10 mouse cellular contexts compared by ENCODE assay signal in genomic region chr16:73647201-73647782, GRCm38 (mm10).
DNase-seq lines count a peak whose midpoint lies in the region; ATAC-seq and TF ChIP-seq lines count a peak whose summit lies in the region.
"Had no signal": no experiment of that assay in that cellular context is flagged by ENCODE, and none has a peak within 500 bp of the region (broad histone marks: within the 10 kb centered on the region; RNA-seq: fewer than 3 reads in every experiment).

No protein-coding gene starts in this region.

- intact Hi-C loops in left cerebral cortex, postnatal 36 days (cut with DNase I): no loop called here

- no peak for TF ChIP-seq POLR2A in embryonic fibroblast, embryonic 13.5 days (IDR thresholded peaks at IDR 0.05; ENCODE audit: low read depth, low read length)

- TF ChIP-seq CTCF in embryonic fibroblast, embryonic 13.5 days (IDR thresholded peaks at IDR 0.05; ENCODE audit: borderline replicate concordance, insufficient read depth, low read length): no peak

- no peak overlapping the region for H3K4me3 ChIP-seq in embryonic fibroblast, embryonic 13.5 days (ENCODE audit: insufficient read depth, low read length)
- H3K4me3 ChIP-seq in heart, embryonic 10.5 days: peak overlapping the region; percentile 27; the same call in 1 of the 2 replicates
- no peak overlapping the region for H3K4me3 ChIP-seq in midbrain, embryonic 14.5 days (replicated peaks; ENCODE audit: low read depth, low read length)
- H3K4me3 ChIP-seq in stomach, embryonic 16.5 days (replicated peaks; ENCODE audit: low read length): peak overlapping the region; percentile 19
- H3K4me3 ChIP-seq: megakaryocyte, embryonic 14.5 days had no signal

- H3K36me3 ChIP-seq in heart, embryonic 10.5 days: no peaks in the 10 kb centered on the region
- no peaks in the 10 kb centered on the region for H3K36me3 ChIP-seq in midbrain, embryonic 14.5 days (ENCODE audit: control insufficient read depth, insufficient read depth, low read length)
- no peaks in the 10 kb centered on the region for H3K36me3 ChIP-seq in stomach, embryonic 16.5 days (ENCODE audit: control insufficient read depth, insufficient read depth, low read length)
- H3K36me3 ChIP-seq: G1E had no signal

- H3K9me3 ChIP-seq in heart, embryonic 10.5 days: no peaks in the 10 kb centered on the region
- no peaks in the 10 kb centered on the region for H3K9me3 ChIP-seq in midbrain, embryonic 14.5 days (ENCODE audit: control insufficient read depth, low read length)
- H3K9me3 ChIP-seq in stomach, embryonic 16.5 days (replicated peaks; ENCODE audit: control insufficient read depth, low read length): no peaks in the 10 kb centered on the region
- H3K9me3 ChIP-seq: G1E had no signal

- no peaks in the 10 kb centered on the region for H3K4me1 ChIP-seq in embryonic fibroblast, embryonic 13.5 days (ENCODE audit: control insufficient read depth, insufficient read depth, low read length)
- no peaks in the 10 kb centered on the region for H3K4me1 ChIP-seq in heart, embryonic 10.5 days
- no peaks in the 10 kb centered on the region for H3K4me1 ChIP-seq in midbrain, embryonic 14.5 days (ENCODE audit: control insufficient read depth, insufficient read depth, low read length)
- H3K4me1 ChIP-seq in stomach, embryonic 16.5 days (ENCODE audit: control insufficient read depth, insufficient read depth, low read length): no peaks in the 10 kb centered on the region
- H3K4me1 ChIP-seq: megakaryocyte, embryonic 14.5 days had no signal

- peak overlapping the region; percentile 20 for H3K4me2 ChIP-seq in midbrain, embryonic 14.5 days (ENCODE audit: low read length)
- H3K4me2 ChIP-seq in stomach, embryonic 16.5 days (ENCODE audit: low read depth, low read length): peak overlapping the region; percentile 42

- peak; percentile 55 for DNase-seq in R1 (ENCODE audit: low read depth, low spot score)
- DNase-seq in heart, embryonic 10.5 days (ENCODE audit: low spot score): no peak
- peak; percentile 8 to 18 for DNase-seq in kidney, adult 8-10 months
- DNase-seq in left cerebral cortex, postnatal 36 days (ENCODE audit: low spot score in 2 of 2): peak; percentile 10 to 17
- peak; percentile 47 for DNase-seq in midbrain, embryonic 14.5 days
- no peak for DNase-seq in cerebellum, postnatal 36 days

- 49% methylated on average over 19 of the region's 19 CpGs for WGBS in heart, embryonic 10.5 days
- 63% methylated on average over 19 of the region's 19 CpGs for WGBS in midbrain, embryonic 14.5 days
- 29% methylated on average over 19 of the region's 19 CpGs for WGBS in stomach, embryonic 16.5 days

- H3K27me3 ChIP-seq in heart, embryonic 10.5 days (ENCODE audit: insufficient read depth, poor library complexity, severe bottlenecking): no peaks in the 10 kb centered on the region
- no peaks in the 10 kb centered on the region for H3K27me3 ChIP-seq in midbrain, embryonic 14.5 days (ENCODE audit: control insufficient read depth, insufficient read depth, low read length)
- H3K27me3 ChIP-seq in stomach, embryonic 16.5 days (ENCODE audit: control insufficient read depth, insufficient read depth, low read length): no peaks in the 10 kb centered on the region
- H3K27me3 ChIP-seq: megakaryocyte, embryonic 14.5 days had no signal

- ATAC-seq in midbrain, embryonic 14.5 days (ENCODE audit: low FRiP score, low TSS enrichment): no peak
- peak; percentile 25; the same call in 1 of the 2 replicates for ATAC-seq in stomach, embryonic 16.5 days (ENCODE audit: insufficient read depth, low FRiP score)

- H3K27ac ChIP-seq in embryonic fibroblast, embryonic 13.5 days (ENCODE audit: insufficient read depth, low read length): 0 out of 2 replicates have a peak overlapping the region, but pooled peaks have one; percentile 25
- H3K27ac ChIP-seq in heart, embryonic 10.5 days: no peak overlapping the region
- H3K27ac ChIP-seq in midbrain, embryonic 14.5 days (replicated peaks; ENCODE audit: low read depth, low read length): no peak overlapping the region
- no peak overlapping the region for H3K27ac ChIP-seq in stomach, embryonic 16.5 days (ENCODE audit: low read length)

- no peak overlapping the region for H3K9ac ChIP-seq in midbrain, embryonic 14.5 days (replicated peaks; ENCODE audit: low read length)
- H3K9ac ChIP-seq in stomach, embryonic 16.5 days (ENCODE audit: low read length): no peak overlapping the region

Comparison
In these comparisons a context has a peak if more than half of its experiments do, and no peak if none do; other contexts are left out.
1. DNase-seq: peak in R1 (single experiment), kidney, adult 8-10 months (2 of 2), left cerebral cortex, postnatal 36 days (2 of 2) and midbrain, embryonic 14.5 days (single experiment); none in heart, embryonic 10.5 days (single experiment) and cerebellum, postnatal 36 days (0 of 2).
2. H3K4me3 ChIP-seq: peak in heart, embryonic 10.5 days (single experiment) and stomach, embryonic 16.5 days (single experiment); none in embryonic fibroblast, embryonic 13.5 days (single experiment) and midbrain, embryonic 14.5 days (single experiment).